Mouse (Mus musculus) lung, postnatal 0 days (tissue): ENCODE measurements around the gene Mast4.

ENCODE experiments used
- CTCF ChIP-seq: IDR thresholded peaks from 2 replicates; pipeline ENCODE4 v1.5.1; 2016; ENCODE audit warnings: antibody characterized with exemption, mild to moderate bottlenecking
- EP300 ChIP-seq: IDR thresholded peaks from 2 replicates; pipeline ENCODE4 v1.6.1; 2016; ENCODE audit warnings: antibody characterized with exemption, mild to moderate bottlenecking, control low read depth

GRCm38 (mm10) chr13:103203376-103203895 lies 130.9 kb downstream of the Mast4 start:
- TF ChIP-seq CTCF = no peak
- TF ChIP-seq EP300 = no peak
